Mouse (Mus musculus): ENCODE data around the gene Gm21497.
"Not testable (repeated sequence)": the region's sequence is repeated elsewhere in the genome, so short reads cannot be mapped to it uniquely, and the experiment has no call there.

Gm21497 gene

DNA sequence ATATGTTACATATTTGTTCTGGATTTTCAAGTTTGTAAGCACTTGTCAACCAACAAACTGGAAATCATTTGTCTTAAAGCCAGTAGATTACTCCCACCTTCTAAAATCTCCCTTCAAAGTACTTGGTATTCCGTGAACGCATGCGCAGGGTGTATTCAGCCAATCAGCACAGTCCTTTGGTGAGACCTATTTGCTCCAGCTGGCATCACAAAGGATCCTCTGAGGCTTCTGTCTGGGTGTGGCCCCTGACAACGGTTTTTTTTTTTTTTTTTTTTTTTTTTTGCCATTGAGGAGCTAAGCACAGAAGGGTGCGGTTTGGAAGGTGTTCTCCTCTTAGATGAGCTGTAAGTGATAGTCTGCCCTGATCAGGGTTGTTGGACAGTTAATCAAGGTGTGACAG, at the start of gene Gm21497:
Gene Gm21497 (plus strand): TSS at position 301 of the 400 bp plus-strand sequence.
- DNase-seq (ENCODE audit: inconsistent age in 2 of 2, low spot score in 1 of 2), result not testable (repeated sequence)

Measured in adrenal gland, adult (tissue).